Comparison of ENCODE assay signal across 9 mouse cellular contexts in genomic region chrX:137141669-137142068, GRCm38 (mm10). TPM values are rescaled to one million over a fixed set of nuclear protein-coding genes. Genes with fewer than 3 reads are reported as not detected.
A peak's percentile ranks its signal among the peaks of the same experiment; 100 is the strongest.
DNase-seq lines count a peak whose midpoint lies in the region; ATAC-seq and TF ChIP-seq lines count a peak whose summit lies in the region.
"Had no signal": no experiment of that assay in that cellular context is flagged by ENCODE, and none has a peak within 500 bp of the region (broad histone marks: within the 10 kb centered on the region; RNA-seq: fewer than 3 reads in every experiment).

No protein-coding gene starts in this region.

- TF ChIP-seq CTCF in ES-Bruce4 (IDR thresholded peaks at IDR 0.05; ENCODE audit: low read depth, low read length) = peak; percentile 66
- TF ChIP-seq CTCF in lung, embryonic 14.5 days (IDR thresholded peaks at IDR 0.05; ENCODE audit: low read depth) = peak; percentile 76

- H3K9me3 ChIP-seq in hindbrain, embryonic 10.5 days = no peaks in the 10 kb centered on the region
- no peaks in the 10 kb centered on the region for H3K9me3 ChIP-seq in hindbrain, embryonic 12.5 days (replicated peaks)
- no peaks in the 10 kb centered on the region for H3K9me3 ChIP-seq in ES-Bruce4 (replicated peaks; ENCODE audit: control insufficient read depth, insufficient read depth, low read length, poor library complexity, severe bottlenecking)
- no peaks in the 10 kb centered on the region for H3K9me3 ChIP-seq in forebrain, embryonic 14.5 days (replicated peaks; ENCODE audit: control insufficient read depth, low read length)
- no peaks in the 10 kb centered on the region for H3K9me3 ChIP-seq in lung, embryonic 14.5 days (ENCODE audit: low read depth, low read length)

- ATAC-seq in hindbrain, embryonic 12.5 days (ENCODE audit: low FRiP score) = no peak
- ATAC-seq in forebrain, embryonic 14.5 days = peak; percentile 60; the same call in 1 of the 2 replicates
- ATAC-seq in lung, embryonic 14.5 days (ENCODE audit: insufficient read depth) = peak; percentile 17; the same call in 1 of the 2 replicates

- no peak overlapping the region for H3K27ac ChIP-seq in hindbrain, embryonic 10.5 days
- H3K27ac ChIP-seq in hindbrain, embryonic 12.5 days = no peak overlapping the region
- no peak overlapping the region for H3K27ac ChIP-seq in ES-Bruce4 (ENCODE audit: insufficient read depth, low read length)
- no peak overlapping the region for H3K27ac ChIP-seq in forebrain, embryonic 14.5 days (ENCODE audit: low read depth, low read length)
- no peak overlapping the region for H3K27ac ChIP-seq in lung, embryonic 14.5 days (ENCODE audit: low read depth)

- no peaks in the 10 kb centered on the region for H3K36me3 ChIP-seq in hindbrain, embryonic 10.5 days
- no peaks in the 10 kb centered on the region for H3K36me3 ChIP-seq in hindbrain, embryonic 12.5 days
- H3K36me3 ChIP-seq in ES-Bruce4 (ENCODE audit: control insufficient read depth, insufficient read depth, low read length, poor library complexity, severe bottlenecking) = no peaks in the 10 kb centered on the region
- no peaks in the 10 kb centered on the region for H3K36me3 ChIP-seq in forebrain, embryonic 14.5 days (ENCODE audit: control insufficient read depth, insufficient read depth, low read length)
- no peaks in the 10 kb centered on the region for H3K36me3 ChIP-seq in lung, embryonic 14.5 days (ENCODE audit: insufficient read depth)

- H3K4me1 ChIP-seq in hindbrain, embryonic 10.5 days (replicated peaks) = no peaks in the 10 kb centered on the region
- no peaks in the 10 kb centered on the region for H3K4me1 ChIP-seq in hindbrain, embryonic 12.5 days
- no peaks in the 10 kb centered on the region for H3K4me1 ChIP-seq in ES-Bruce4 (ENCODE audit: control insufficient read depth, insufficient read depth, low read length)
- H3K4me1 ChIP-seq in forebrain, embryonic 14.5 days (ENCODE audit: control insufficient read depth, insufficient read depth, low read length) = no peaks in the 10 kb centered on the region
- H3K4me1 ChIP-seq in lung, embryonic 14.5 days (ENCODE audit: insufficient read depth) = no peaks in the 10 kb centered on the region

- no peak for TF ChIP-seq POLR2A in ES-Bruce4 (IDR thresholded peaks at IDR 0.05; ENCODE audit: insufficient read depth, low read length)

- WGBS in hindbrain, embryonic 10.5 days = 16% methylated on average over 6 of the region's 6 CpGs
- 26% methylated on average over 6 of the region's 6 CpGs for WGBS in hindbrain, embryonic 12.5 days
- WGBS in forebrain, embryonic 14.5 days = 22% methylated on average over 6 of the region's 6 CpGs
- WGBS in lung, embryonic 14.5 days = 15% methylated on average over 6 of the region's 6 CpGs

- H3K9ac ChIP-seq in hindbrain, embryonic 12.5 days = no peak overlapping the region
- H3K9ac ChIP-seq in ES-Bruce4 (ENCODE audit: low read depth, poor library complexity, severe bottlenecking) = no peak overlapping the region
- H3K9ac ChIP-seq in forebrain, embryonic 14.5 days (ENCODE audit: low read length) = no peak overlapping the region
- no peak overlapping the region for H3K9ac ChIP-seq in lung, embryonic 14.5 days

- peak; percentile 43 for DNase-seq in hindbrain, embryonic 10.5 days (ENCODE audit: low spot score)
- DNase-seq in c-Kit-positive CD71-positive TER-119-positive erythroid progenitor cells, embryonic 14.5 days (ENCODE audit: low spot score) = peak; percentile 44
- DNase-seq in forebrain, embryonic 14.5 days (ENCODE audit: low spot score) = peak; percentile 69
- DNase-seq in kidney, postnatal 14 days = peak; percentile 48
- peak; percentile 84 for DNase-seq in lung, embryonic 14.5 days
- DNase-seq in skeletal muscle tissue, adult 2 months (ENCODE audit: low read depth, low spot score) = peak; percentile 12

- no peak overlapping the region for H3K4me2 ChIP-seq in hindbrain, embryonic 12.5 days (replicated peaks)
- H3K4me2 ChIP-seq in forebrain, embryonic 14.5 days (ENCODE audit: low read length) = no peak overlapping the region
- no peak overlapping the region for H3K4me2 ChIP-seq in lung, embryonic 14.5 days

- H3K4me3 ChIP-seq in hindbrain, embryonic 10.5 days = no peak overlapping the region
- H3K4me3 ChIP-seq in hindbrain, embryonic 12.5 days = no peak overlapping the region
- H3K4me3 ChIP-seq in ES-Bruce4 (ENCODE audit: low read depth, low read length) = no peak overlapping the region
- H3K4me3 ChIP-seq in forebrain, embryonic 14.5 days (ENCODE audit: low read depth, low read length) = no peak overlapping the region
- no peak overlapping the region for H3K4me3 ChIP-seq in lung, embryonic 14.5 days (ENCODE audit: low read depth, low read length)

- no peaks in the 10 kb centered on the region for H3K27me3 ChIP-seq in hindbrain, embryonic 10.5 days (ENCODE audit: insufficient read depth, poor library complexity, severe bottlenecking)
- H3K27me3 ChIP-seq in hindbrain, embryonic 12.5 days = no peaks in the 10 kb centered on the region
- no peaks in the 10 kb centered on the region for H3K27me3 ChIP-seq in ES-Bruce4 (ENCODE audit: control insufficient read depth, insufficient read depth, low read length, poor library complexity, severe bottlenecking)
- no peaks in the 10 kb centered on the region for H3K27me3 ChIP-seq in forebrain, embryonic 14.5 days (replicated peaks; ENCODE audit: control insufficient read depth, insufficient read depth, low read length)
- H3K27me3 ChIP-seq in lung, embryonic 14.5 days (ENCODE audit: insufficient read depth, low read length) = no peaks in the 10 kb centered on the region

- TF ChIP-seq EP300 in ES-Bruce4 (IDR thresholded peaks at IDR 0.05; ENCODE audit: insufficient read depth, low read depth, low read length) = no peak

RNA-seq across cellular contexts. Expression of gene Esx1, which starts 19.8 kb away (rescaled TPM):
- not detected in 2 replicates for polyA plus RNA-seq in hindbrain, embryonic 10.5 days (2016; fragmentation: Nextera tagmentation; extraction: Ambion mirVana)
- polyA plus RNA-seq in hindbrain, embryonic 12.5 days (2016; fragmentation: Nextera tagmentation; extraction: Ambion mirVana) = not detected in 2 replicates
- polyA plus RNA-seq in ES-Bruce4 (2011; ENCODE audit: insufficient read depth, insufficient read length, low read depth, missing spikeins) = 15.6 and 18.6 TPM in 2 replicates
- polyA plus RNA-seq in forebrain, embryonic 14.5 days (2014; fragmentation: Nextera tagmentation; extraction: Ambion mirVana) = not detected in 2 replicates
- polyA plus RNA-seq in lung, embryonic 14.5 days (2014; fragmentation: Nextera tagmentation; extraction: Ambion mirVana) = not detected in 2 replicates
- polyA plus RNA-seq: liver, embryonic 16.5 days had no signal

Comparison
In these comparisons a context has a peak if more than half of its experiments do, and no peak if none do; other contexts are left out.
1. DNase-seq: peak in every context shown above with its lines; median percentile 84 in lung, embryonic 14.5 days; 69 in forebrain, embryonic 14.5 days; 48 in kidney, postnatal 14 days; 44 in c-Kit-positive CD71-positive TER-119-positive erythroid progenitor cells, embryonic 14.5 days; 43 in hindbrain, embryonic 10.5 days; 12 in skeletal muscle tissue, adult 2 months.
2. RNA of gene Esx1, which starts 19.8 kb away (polyA plus RNA-seq): 15.6 to 18.6 TPM in ES-Bruce4; not detected in hindbrain, embryonic 10.5 days, not detected in hindbrain, embryonic 12.5 days, not detected in forebrain, embryonic 14.5 days and not detected in lung, embryonic 14.5 days; every median in the first group is over 10 times any median in the second.